Mouse (Mus musculus): Measurements from ENCODE around the gene Dhrs2. TPM values are rescaled to one million over a fixed set of nuclear protein-coding genes. Genes with fewer than 3 reads are reported as not detected.

Dhrs2 gene
- polyA plus RNA-seq, 1 experiment from 2014 or later = not detected

DNA sequence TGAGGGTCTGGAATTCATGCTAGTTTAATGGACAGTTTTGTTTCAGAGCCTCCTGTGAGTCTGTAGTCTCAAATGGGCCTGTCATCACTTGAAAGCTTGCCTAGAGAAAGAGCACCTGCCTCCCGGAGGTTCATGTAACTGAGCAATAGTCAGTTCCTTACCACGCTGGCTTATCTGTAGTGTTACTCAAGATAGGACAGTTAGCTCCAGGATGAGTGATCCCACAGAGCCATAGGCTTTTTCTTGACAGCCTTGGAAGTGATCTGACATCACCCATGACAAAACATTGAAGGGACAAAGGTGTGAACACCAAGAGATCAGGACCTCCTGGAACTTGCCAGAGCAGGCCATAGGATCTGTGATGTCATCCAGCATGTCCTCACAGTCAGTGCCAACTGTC lies 23.6 kb upstream of the Dhrs2 start:
- Histone ChIP-seq H3K4me2 (no peak overlapping the region), H3K4me1 (replicated peaks) (no peaks in the 10 kb centered on the region), H3K27me3 (peaks cover 17% of the 10 kb centered on the region), H3K36me3 (replicated peaks) (no peaks in the 10 kb centered on the region), H3K9me3 (replicated peaks) (no peaks in the 10 kb centered on the region), H3K27ac (replicated peaks) (no peak overlapping the region), H3K4me3 (replicated peaks) (no peak overlapping the region), H3K9ac (no peak overlapping the region)
- ATAC-seq (ENCODE audit: insufficient read depth) = no peak
- WGBS (ENCODE audit: insufficient replicate concordance) = 41% methylated on average over 2 of the region's 2 CpGs

GRCm38 (mm10) chr14:55204544-55204943 lies 17.3 kb upstream of the Dhrs2 start:
- Histone ChIP-seq H3K27me3 (no peaks in the 10 kb centered on the region), H3K9ac (no peak overlapping the region), H3K9me3 (replicated peaks) (no peaks in the 10 kb centered on the region), H3K4me1 (replicated peaks) (no peaks in the 10 kb centered on the region), H3K27ac (replicated peaks) (no peak overlapping the region), H3K4me3 (replicated peaks) (no peak overlapping the region), H3K36me3 (replicated peaks) (no peaks in the 10 kb centered on the region), H3K4me2 (no peak overlapping the region)
- no peak for ATAC-seq (ENCODE audit: insufficient read depth)
- WGBS (ENCODE audit: insufficient replicate concordance) = 53% methylated on average over 3 of the region's 3 CpGs

- ATAC-seq (ENCODE audit: insufficient read depth) = no peak
- no peaks in the 10 kb centered on the region for H3K27me3 ChIP-seq
- 31% methylated on average over 3 of the region's 3 CpGs for WGBS (ENCODE audit: insufficient replicate concordance)
Observed at GRCm38 (mm10) chr14:55205045-55205750, 16.6 kb upstream of the Dhrs2 start.

GRCm38 (mm10) chr14:55208306-55208705 lies 13.5 kb upstream of the Dhrs2 start:
- 71% methylated on average over 2 of the region's 2 CpGs for WGBS (ENCODE audit: insufficient replicate concordance)
- Histone ChIP-seq H3K27me3 (no peaks in the 10 kb centered on the region), H3K4me1 (replicated peaks) (no peaks in the 10 kb centered on the region), H3K36me3 (replicated peaks) (no peaks in the 10 kb centered on the region), H3K4me2 (no peak overlapping the region), H3K9me3 (replicated peaks) (no peaks in the 10 kb centered on the region), H3K4me3 (replicated peaks) (no peak overlapping the region), H3K27ac (replicated peaks) (no peak overlapping the region), H3K9ac (no peak overlapping the region)
- no peak for ATAC-seq (ENCODE audit: insufficient read depth)

More at GRCm38 (mm10) chr14:55205045-55205750, 16.6 kb upstream of the Dhrs2 start:
- H3K27ac ChIP-seq (replicated peaks) = no peak overlapping the region
- no peaks in the 10 kb centered on the region for H3K36me3 ChIP-seq (replicated peaks)
- H3K9ac ChIP-seq = no peak overlapping the region
- no peak overlapping the region for H3K4me2 ChIP-seq
- no peak overlapping the region for H3K4me3 ChIP-seq (replicated peaks)
- H3K4me1 ChIP-seq (replicated peaks) = no peaks in the 10 kb centered on the region
- no peaks in the 10 kb centered on the region for H3K9me3 ChIP-seq (replicated peaks)

DNA sequence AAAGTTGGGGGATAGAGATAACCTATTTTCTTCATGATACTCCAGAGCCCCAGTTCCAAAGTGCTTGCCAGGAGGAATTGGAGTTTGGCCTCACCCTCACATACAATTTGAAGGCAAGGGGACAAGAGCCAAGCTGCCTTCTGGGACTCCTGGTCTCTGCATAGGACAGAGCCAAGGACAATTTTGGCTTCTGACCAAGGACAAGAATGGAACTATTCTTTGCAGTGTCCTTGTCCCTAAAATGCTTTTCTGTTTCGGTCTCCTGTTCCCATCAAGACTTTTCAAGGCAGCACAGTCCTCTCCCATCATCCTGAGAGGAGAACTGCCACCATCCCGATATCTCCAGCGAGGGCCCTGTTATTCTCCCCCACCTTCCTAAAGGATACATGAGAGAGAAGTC lies 8.2 kb upstream of the Dhrs2 start:
- WGBS (ENCODE audit: insufficient replicate concordance) = 68% methylated on average over 3 of the region's 3 CpGs
- no peak for ATAC-seq (ENCODE audit: insufficient read depth)
- Histone ChIP-seq H3K27me3 (no peaks in the 10 kb centered on the region), H3K4me3 (replicated peaks) (no peak overlapping the region), H3K36me3 (replicated peaks) (no peaks in the 10 kb centered on the region), H3K4me2 (no peak overlapping the region), H3K9me3 (replicated peaks) (no peaks in the 10 kb centered on the region), H3K27ac (replicated peaks) (no peak overlapping the region), H3K4me1 (replicated peaks) (no peaks in the 10 kb centered on the region), H3K9ac (no peak overlapping the region)

DNA sequence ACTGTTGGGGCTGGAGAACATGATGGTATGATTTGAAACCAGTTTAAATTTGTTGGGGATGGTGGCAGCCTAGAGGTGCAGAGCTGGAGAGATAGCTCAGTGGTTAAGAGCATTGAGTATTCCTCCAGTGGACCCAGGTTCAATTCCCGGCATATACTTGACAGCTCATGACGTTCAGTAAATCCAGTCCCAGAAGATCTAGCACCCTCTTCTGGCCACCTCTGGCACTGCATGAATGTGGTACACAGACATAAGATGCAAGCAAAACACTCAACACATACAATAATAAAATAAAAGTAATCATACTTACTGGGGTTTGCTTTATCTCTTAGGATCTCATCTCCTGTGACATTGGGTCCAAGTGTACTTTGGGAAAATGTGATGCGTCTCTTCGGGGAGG lies 7.3 kb upstream of the Dhrs2 start:
- WGBS (ENCODE audit: insufficient replicate concordance) = 51% methylated on average over 4 of the region's 4 CpGs

DNA sequence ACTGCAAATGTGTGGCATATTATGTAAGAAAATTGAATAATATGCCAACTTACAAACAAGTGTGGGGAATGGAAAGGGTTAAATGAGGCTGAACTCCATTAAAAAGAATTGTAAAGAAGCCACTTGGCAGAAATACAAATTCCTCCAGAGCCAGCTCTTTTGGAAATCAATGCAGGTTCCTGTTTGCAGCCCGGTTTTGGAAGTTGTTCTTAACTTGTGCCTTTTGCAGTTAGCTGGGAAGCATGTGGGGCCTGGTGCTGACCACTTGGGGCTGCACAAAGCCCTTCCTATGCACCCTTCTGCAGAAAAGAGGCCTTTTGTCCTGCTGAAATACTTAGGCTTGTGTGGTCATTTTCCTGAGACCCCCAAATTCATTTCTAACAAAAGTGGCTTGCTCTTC lies 1.4 kb downstream of the Dhrs2 start:
- ATAC-seq (ENCODE audit: insufficient read depth) = no peak
- WGBS (ENCODE audit: insufficient replicate concordance) = 23% methylated on average over 1 of the region's 1 CpGs
- no peak overlapping the region for H3K9ac ChIP-seq
- no peak overlapping the region for H3K4me3 ChIP-seq (replicated peaks)
- no peaks in the 10 kb centered on the region for H3K4me1 ChIP-seq (replicated peaks)
- H3K9me3 ChIP-seq (replicated peaks) = no peaks in the 10 kb centered on the region
- H3K27ac ChIP-seq (replicated peaks) = no peak overlapping the region
- no peak overlapping the region for H3K4me2 ChIP-seq
- H3K36me3 ChIP-seq (replicated peaks) = no peaks in the 10 kb centered on the region
- H3K27me3 ChIP-seq = no peaks in the 10 kb centered on the region

More for the DNA sequence above, 7.3 kb upstream of the Dhrs2 start:
- no peaks in the 10 kb centered on the region for H3K36me3 ChIP-seq (replicated peaks)
- no peak overlapping the region for H3K4me3 ChIP-seq (replicated peaks)
- no peaks in the 10 kb centered on the region for H3K9me3 ChIP-seq (replicated peaks)
- H3K27ac ChIP-seq (replicated peaks) = no peak overlapping the region
- H3K27me3 ChIP-seq = no peaks in the 10 kb centered on the region
- no peak overlapping the region for H3K9ac ChIP-seq
- no peak for ATAC-seq (ENCODE audit: insufficient read depth)
- no peaks in the 10 kb centered on the region for H3K4me1 ChIP-seq (replicated peaks)
- no peak overlapping the region for H3K4me2 ChIP-seq

DNA sequence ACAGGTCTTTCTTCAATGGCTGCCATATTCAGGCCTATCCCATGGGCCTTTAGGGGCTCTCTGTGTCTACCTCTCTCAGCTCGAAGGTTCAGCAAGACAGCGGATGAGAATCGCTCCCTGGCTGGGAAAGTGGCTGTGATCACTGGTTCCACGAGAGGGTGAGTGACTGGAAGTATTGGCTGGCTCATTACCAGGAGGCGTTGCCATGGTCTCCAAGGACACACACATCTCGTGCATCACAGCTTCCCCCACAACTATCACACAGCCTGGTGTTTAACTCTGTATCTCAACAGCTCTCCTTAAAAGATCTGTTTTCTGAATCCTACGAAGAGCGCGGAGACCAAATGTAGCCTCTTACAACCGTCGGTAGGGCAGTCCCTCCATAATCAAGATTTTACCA lies 12.8 kb downstream of the Dhrs2 start:
- no peaks in the 10 kb centered on the region for H3K9me3 ChIP-seq (replicated peaks)
- H3K9ac ChIP-seq = no peak overlapping the region
- no peaks in the 10 kb centered on the region for H3K36me3 ChIP-seq (replicated peaks)
- H3K27me3 ChIP-seq = no peaks in the 10 kb centered on the region
- H3K4me1 ChIP-seq (replicated peaks) = no peaks in the 10 kb centered on the region
- 81% methylated on average over 11 of the region's 11 CpGs for WGBS (ENCODE audit: insufficient replicate concordance)
- ATAC-seq (ENCODE audit: insufficient read depth) = no peak
- H3K27ac ChIP-seq (replicated peaks) = no peak overlapping the region
- no peak overlapping the region for H3K4me3 ChIP-seq (replicated peaks)
- H3K4me2 ChIP-seq = no peak overlapping the region

DNA sequence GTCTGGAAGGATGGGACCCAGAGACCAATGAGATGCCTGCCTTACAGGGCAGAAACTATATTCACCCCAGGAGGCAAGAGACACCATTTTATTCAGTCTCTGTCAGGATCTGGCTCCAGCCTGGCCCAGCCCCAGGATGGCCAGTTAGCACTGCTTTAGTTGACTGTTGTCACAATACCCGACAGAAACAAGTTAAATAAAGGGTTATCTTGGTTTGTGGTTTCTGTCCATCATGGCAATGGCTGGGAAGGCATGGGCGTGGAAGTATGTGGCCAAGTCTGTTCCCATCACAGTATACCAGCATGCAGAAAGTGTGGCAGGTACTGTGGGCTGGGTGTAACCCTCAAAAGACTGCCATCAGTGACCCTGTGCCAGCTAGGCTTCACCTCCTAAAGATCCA lies 14.9 kb downstream of the Dhrs2 start:
- no peak overlapping the region for H3K9ac ChIP-seq
- no peak overlapping the region for H3K4me3 ChIP-seq (replicated peaks)
- H3K36me3 ChIP-seq (replicated peaks) = no peaks in the 10 kb centered on the region
- no peaks in the 10 kb centered on the region for H3K27me3 ChIP-seq
- H3K9me3 ChIP-seq (replicated peaks) = no peaks in the 10 kb centered on the region
- H3K27ac ChIP-seq (replicated peaks) = no peak overlapping the region
- 9% methylated on average over 2 of the region's 2 CpGs for WGBS (ENCODE audit: insufficient replicate concordance)
- no peak overlapping the region for H3K4me2 ChIP-seq
- no peaks in the 10 kb centered on the region for H3K4me1 ChIP-seq (replicated peaks)
- no peak for ATAC-seq (ENCODE audit: insufficient read depth)

DNA sequence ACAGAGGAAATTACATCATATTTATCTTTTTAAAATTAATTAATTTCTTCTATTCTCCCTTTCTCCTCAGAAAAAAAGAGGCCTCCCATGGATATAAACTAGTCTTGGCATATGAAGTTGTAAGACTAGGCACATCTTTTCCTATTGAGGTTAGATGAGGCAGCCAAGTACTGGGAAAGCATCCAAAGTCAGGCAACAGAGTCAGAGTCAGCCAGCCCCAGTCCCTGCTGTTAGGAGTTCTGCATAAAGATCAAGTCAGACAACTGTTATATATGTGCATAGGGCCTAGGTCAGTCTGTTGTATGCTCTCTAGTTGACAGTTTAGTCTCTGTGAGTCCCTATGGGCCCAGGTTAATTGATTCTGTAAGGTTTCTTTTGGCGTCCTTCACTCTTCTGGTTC lies 20.9 kb downstream of the Dhrs2 start:
- Histone ChIP-seq H3K36me3 (replicated peaks) (no peaks in the 10 kb centered on the region), H3K4me1 (replicated peaks) (no peaks in the 10 kb centered on the region), H3K9me3 (replicated peaks) (no peaks in the 10 kb centered on the region), H3K4me2 (no peak overlapping the region), H3K27ac (replicated peaks) (no peak overlapping the region), H3K27me3 (no peaks in the 10 kb centered on the region), H3K9ac (no peak overlapping the region), H3K4me3 (replicated peaks) (no peak overlapping the region)
- 60% methylated on average over 1 of the region's 1 CpGs for WGBS (ENCODE audit: insufficient replicate concordance)
- no peak for ATAC-seq (ENCODE audit: insufficient read depth)

DNA sequence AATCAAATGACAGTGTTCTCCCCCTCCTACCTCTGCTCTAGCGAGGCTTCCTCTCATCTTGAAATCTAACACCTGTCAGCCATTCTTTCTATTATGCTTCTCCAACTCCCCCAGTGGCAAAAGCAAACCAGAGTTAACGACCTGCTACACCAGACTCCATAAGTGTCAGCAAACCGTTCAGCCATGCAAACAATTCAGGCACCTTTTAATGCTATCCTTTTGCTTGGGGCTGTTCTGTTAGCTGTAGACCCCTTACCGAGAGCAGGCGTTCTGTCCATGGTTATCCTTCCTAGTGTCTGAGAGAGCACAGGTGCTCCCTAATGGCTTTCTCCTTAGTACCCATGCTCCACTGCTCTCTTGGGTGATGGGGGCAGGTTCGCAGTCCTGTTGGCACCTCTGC lies 25.4 kb downstream of the Dhrs2 start:
- Histone ChIP-seq H3K27me3 (no peaks in the 10 kb centered on the region), H3K9me3 (replicated peaks) (no peaks in the 10 kb centered on the region), H3K36me3 (replicated peaks) (no peaks in the 10 kb centered on the region), H3K4me1 (replicated peaks) (no peaks in the 10 kb centered on the region), H3K27ac (replicated peaks) (no peak overlapping the region), H3K9ac (no peak overlapping the region), H3K4me2 (no peak overlapping the region), H3K4me3 (replicated peaks) (no peak overlapping the region)
- ATAC-seq (ENCODE audit: insufficient read depth) = no peak
- 49% methylated on average over 6 of the region's 6 CpGs for whole genome bisulfite sequencing (ENCODE audit: insufficient replicate concordance)

DNA sequence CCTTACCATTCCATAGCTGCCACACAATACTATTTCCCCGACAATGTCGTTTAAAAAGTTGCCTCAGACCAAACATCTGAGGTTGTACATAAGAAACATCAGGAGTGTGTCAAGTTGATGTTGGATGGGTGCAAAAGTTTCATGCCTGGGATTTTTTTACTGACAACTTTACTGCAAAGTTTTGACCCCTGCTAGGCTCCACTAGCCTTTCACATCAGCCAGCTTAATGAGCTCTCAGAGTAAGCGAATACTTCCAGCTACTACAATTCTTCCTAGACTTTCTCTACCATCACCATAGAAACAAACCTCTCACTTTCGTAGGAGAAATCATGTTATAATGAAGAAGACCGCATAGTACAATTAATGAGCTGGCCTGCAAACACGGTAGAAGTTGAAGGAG lies 26.5 kb downstream of the Dhrs2 start:
- H3K4me2 ChIP-seq = no peak overlapping the region
- H3K4me1 ChIP-seq (replicated peaks) = no peaks in the 10 kb centered on the region
- 68% methylated on average over 6 of the region's 6 CpGs for WGBS (ENCODE audit: insufficient replicate concordance)
- H3K4me3 ChIP-seq (replicated peaks) = no peak overlapping the region
- no peak overlapping the region for H3K27ac ChIP-seq (replicated peaks)
- no peaks in the 10 kb centered on the region for H3K36me3 ChIP-seq (replicated peaks)
- no peak overlapping the region for H3K9ac ChIP-seq
- no peaks in the 10 kb centered on the region for H3K27me3 ChIP-seq
- H3K9me3 ChIP-seq (replicated peaks) = no peaks in the 10 kb centered on the region
- ATAC-seq (ENCODE audit: insufficient read depth) = no peak
